Mouse (Mus musculus) kidney, embryonic 15.5 days (tissue): ENCODE measurements around the gene Ifi35. TPM values are rescaled to one million over a fixed set of nuclear protein-coding genes. Genes with fewer than 3 reads are reported as not detected.

Experiments used
- ATAC-seq: fragments of 200-750 bp; cut with Nextera tagmentation; replicated peaks from 2 replicates; pipeline ENCODE4 v1.8.0; 2017; ENCODE audit warnings: moderate TSS enrichment; ENCODE audit not compliant: low FRiP score
- H3K27ac ChIP-seq: fragments of 300-500 bp; sonication (generic); 2 replicates; pipeline ENCODE4 v1.5.1; 2015; ENCODE audit warnings: mild to moderate bottlenecking, inconsistent platforms
- H3K27me3 ChIP-seq: fragments of 300-500 bp; sonication (generic); 2 replicates; pipeline ENCODE4 v1.6.1; 2015; ENCODE audit warnings: inconsistent platforms
- H3K36me3 ChIP-seq: fragments of 300-500 bp; sonication (generic); 2 replicates; pipeline ENCODE4 v1.6.1; 2015; ENCODE audit warnings: inconsistent platforms
- H3K4me1 ChIP-seq: fragments of 300-500 bp; sonication (generic); 2 replicates; pipeline ENCODE4 v1.6.1; 2015; ENCODE audit warnings: inconsistent platforms
- H3K4me2 ChIP-seq: fragments of 300-500 bp; sonication (generic); 2 replicates; pipeline ENCODE4 v1.6.1; 2015; ENCODE audit warnings: moderate library complexity, mild to moderate bottlenecking, inconsistent platforms
- H3K4me3 ChIP-seq: fragments of 300-500 bp; sonication (generic); replicated peaks from 2 replicates; pipeline ENCODE4 v1.5.1; 2015; ENCODE audit warnings: mild to moderate bottlenecking, inconsistent platforms
- H3K9ac ChIP-seq: fragments of 300-500 bp; sonication (generic); 2 replicates; pipeline ENCODE4 v1.6.1; 2015; ENCODE audit warnings: mild to moderate bottlenecking, inconsistent platforms
- H3K9me3 ChIP-seq: fragments of 300-500 bp; sonication (generic); replicated peaks from 2 replicates; pipeline ENCODE4 v1.6.1; 2016; ENCODE audit warnings: inconsistent platforms
- WGBS: fragments of 180-500 bp; shearing (Covaris S2); methylation state at CpG from one replicate; pipeline ENCODE4 v1.1.7; 2015; ENCODE audit warnings: mixed read lengths; 5-methylcytosine and 5-hydroxymethylcytosine counted together
- polyA plus RNA-seq: library from polyadenylated mRNA; unstranded; fragments of >200 nt; fragmentation: Nextera tagmentation; extraction: Ambion mirVana; gene quantifications from 2 replicates; pipeline ENCODE4 v1.2.1, GENCODE M21; 2015

The Ifi35 gene
- polyA plus RNA-seq, 1 experiment from 2014 or later, result 18.8 TPM

DNA sequence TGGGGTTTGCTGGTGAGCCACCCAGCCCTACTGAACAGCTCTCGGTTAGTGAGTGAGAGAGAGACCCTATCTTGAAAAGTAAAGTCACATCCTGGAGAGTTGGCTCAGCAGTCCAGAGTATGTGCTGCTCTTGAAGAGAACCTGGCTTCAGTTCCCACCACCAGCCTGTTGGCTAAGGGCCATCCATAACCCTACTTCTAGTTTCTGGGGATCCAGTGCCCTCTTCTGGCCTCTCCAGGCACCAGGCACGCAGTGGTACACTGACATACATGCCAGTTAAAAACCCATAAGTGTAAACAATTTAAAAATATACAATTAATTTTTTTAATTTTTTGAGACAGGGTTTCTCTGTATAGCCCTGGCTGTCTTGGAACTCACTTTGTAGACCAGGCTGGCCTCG lies 2.2 kb downstream of the Ifi35 start:
- Histone ChIP-seq H3K4me3 (no peak overlapping the region), H3K36me3 (peaks cover 12% of the 10 kb centered on the region), H3K4me1 (peaks cover 34% of the 10 kb centered on the region), H3K27me3 (no peaks in the 10 kb centered on the region), H3K4me2 (no peak overlapping the region), H3K9me3 (no peaks in the 10 kb centered on the region), H3K27ac (no peak overlapping the region), H3K9ac (no peak overlapping the region)
- no peak for ATAC-seq
- WGBS, result 86% methylated on average over 3 of the region's 3 CpGs

DNA sequence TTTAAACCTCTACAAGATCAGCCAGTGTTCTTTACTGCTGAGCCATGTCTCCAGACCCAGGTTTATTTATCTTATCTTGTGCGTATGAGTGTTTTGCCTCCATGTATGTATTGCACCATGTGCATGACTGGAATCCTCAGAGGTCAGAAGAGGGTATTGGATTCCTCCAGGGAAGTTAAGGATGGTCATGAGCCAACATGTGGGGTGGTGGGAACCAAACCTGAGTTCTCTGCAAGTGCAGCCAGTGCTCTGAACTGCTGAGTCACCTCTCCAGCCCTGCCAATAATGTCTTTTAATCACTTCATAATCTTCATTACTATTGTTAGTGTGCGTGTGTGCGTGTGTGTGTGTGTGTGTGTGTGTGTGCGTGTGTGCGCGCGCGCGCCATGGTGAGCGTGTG lies 3.3 kb downstream of the Ifi35 start:
- Histone ChIP-seq H3K4me1 (peaks cover 37% of the 10 kb centered on the region), H3K9ac (no peak overlapping the region), H3K27me3 (no peaks in the 10 kb centered on the region), H3K27ac (no peak overlapping the region), H3K4me2 (no peak overlapping the region), H3K9me3 (no peaks in the 10 kb centered on the region), H3K36me3 (peaks cover 5% of the 10 kb centered on the region; the same call in 1 of the 2 replicates), H3K4me3 (no peak overlapping the region)
- ATAC-seq, result no peak
- 93% methylated on average over 10 of the region's 10 CpGs for WGBS

DNA sequence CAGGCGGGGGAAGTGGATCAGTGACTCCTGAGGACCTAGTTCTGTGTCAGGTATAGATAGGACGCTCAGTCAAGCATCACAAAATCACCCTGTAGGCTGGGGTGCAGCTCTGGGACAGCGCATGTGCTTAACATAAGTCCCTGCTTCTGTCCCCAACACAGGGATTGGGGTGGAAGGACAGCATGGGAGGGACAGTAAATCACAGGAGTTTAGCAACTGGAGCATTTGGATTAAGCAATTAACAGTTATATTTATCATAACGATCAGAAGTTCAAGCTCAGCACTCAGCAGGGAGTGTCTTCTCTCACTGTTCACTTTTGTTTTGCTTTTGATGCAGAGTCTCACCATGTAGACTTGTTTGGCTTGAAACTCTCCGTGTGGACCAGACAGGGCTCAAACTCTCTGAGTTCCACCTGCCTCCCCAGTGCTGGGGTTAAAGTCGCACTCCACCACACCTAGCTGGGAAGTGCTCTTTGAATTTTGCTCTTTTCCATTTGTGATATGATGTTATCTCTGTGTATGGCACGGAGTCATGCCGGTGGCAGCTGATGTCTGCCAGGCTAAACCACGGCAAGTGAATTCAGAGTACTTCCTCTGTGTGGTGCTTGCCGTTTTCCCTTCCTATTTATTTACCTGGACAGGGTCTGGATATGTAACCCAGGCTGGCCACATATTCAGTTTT lies 4.0 kb downstream of the Ifi35 start:
- WGBS, result 61% methylated on average over 10 of the region's 10 CpGs
- ATAC-seq, result no peak
- H3K9ac ChIP-seq, result no peak overlapping the region
- H3K4me3 ChIP-seq, result no peak overlapping the region
- H3K9me3 ChIP-seq, result no peaks in the 10 kb centered on the region
- H3K27ac ChIP-seq, result no peak overlapping the region
- no peak overlapping the region for H3K4me2 ChIP-seq
- peaks cover 37% of the 10 kb centered on the region for H3K4me1 ChIP-seq
- H3K36me3 ChIP-seq, result no peaks in the 10 kb centered on the region
- H3K27me3 ChIP-seq, result no peaks in the 10 kb centered on the region

DNA sequence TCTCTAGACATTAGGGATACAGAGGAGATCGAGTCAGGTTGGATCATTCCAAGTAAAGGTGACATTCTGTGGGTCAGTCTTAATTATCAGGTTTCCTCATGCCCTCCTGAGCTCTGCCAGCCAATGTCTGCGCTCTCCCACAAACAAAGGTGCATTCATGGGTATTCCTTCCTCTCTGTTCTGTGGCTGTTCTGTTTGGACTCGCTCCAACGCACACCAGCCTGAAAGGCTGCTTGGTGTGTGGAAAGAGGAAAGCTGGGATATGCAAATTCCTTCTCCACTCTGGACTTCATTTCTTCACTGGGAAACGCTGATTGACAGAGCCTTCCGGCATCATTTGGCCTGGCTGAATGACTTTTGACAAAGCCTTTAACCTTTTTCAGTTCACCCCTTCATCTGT lies 6.5 kb downstream of the Ifi35 start:
- H3K27ac ChIP-seq, result peak overlapping the region; percentile 52; the same call in 1 of the 2 replicates
- ATAC-seq, result peak; percentile 22; the same call in 1 of the 2 replicates
- H3K36me3 ChIP-seq, result peaks cover 23% of the 10 kb centered on the region
- H3K27me3 ChIP-seq, result no peaks in the 10 kb centered on the region
- no peaks in the 10 kb centered on the region for H3K9me3 ChIP-seq
- H3K4me3 ChIP-seq, result no peak overlapping the region
- peaks cover 29% of the 10 kb centered on the region for H3K4me1 ChIP-seq
- H3K9ac ChIP-seq, result no peak overlapping the region
- H3K4me2 ChIP-seq, result no peak overlapping the region
- WGBS, result 50% methylated on average over 6 of the region's 6 CpGs

DNA sequence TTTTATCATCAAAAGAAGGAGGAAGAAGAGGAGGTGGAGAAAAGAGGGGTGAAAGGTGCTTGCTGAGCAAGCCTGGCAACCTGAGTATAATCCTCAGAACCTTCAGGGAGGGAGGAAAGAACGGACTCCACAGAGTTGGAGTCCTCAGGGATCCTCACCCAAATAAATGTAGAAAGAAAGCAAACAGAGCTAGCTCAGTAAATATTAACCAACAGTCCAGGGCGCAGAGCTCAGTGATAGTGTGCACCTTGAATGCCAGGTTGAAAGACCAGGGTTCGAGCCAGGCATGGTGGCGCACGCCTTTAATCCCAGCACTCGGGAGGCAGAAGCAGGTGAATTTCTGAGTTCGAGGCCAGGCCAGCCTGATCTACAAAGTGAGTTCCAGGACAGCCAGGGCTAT lies 7.4 kb downstream of the Ifi35 start:
- Histone ChIP-seq H3K36me3 (peaks cover 32% of the 10 kb centered on the region), H3K27ac (no peak overlapping the region), H3K4me3 (no peak overlapping the region), H3K4me1 (peaks cover 37% of the 10 kb centered on the region), H3K9me3 (no peaks in the 10 kb centered on the region), H3K4me2 (no peak overlapping the region), H3K27me3 (no peaks in the 10 kb centered on the region), H3K9ac (no peak overlapping the region)
- WGBS, result 86% methylated on average over 7 of the region's 7 CpGs
- no peak for ATAC-seq

DNA sequence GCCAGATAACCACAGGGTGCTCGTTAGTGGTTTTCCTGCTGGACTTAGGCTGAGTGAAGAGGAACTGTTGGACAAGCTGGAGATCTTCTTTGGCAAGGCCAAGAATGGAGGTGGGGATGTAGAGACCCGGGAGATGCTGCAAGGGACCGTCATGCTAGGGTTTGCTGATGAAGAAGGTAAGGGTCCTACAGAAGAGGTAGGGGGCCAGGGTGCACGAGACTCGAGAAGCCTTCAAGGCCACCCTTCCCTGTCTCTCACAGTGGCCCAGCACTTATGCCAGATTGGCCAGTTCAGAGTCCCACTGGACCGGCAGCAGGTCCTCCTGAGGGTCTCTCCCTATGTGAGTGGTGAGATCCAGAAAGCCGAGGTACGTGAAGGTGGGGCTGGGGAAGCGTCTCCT lies 9.4 kb downstream of the Ifi35 start:
- H3K4me2 ChIP-seq, result no peak overlapping the region
- peaks cover 42% of the 10 kb centered on the region for H3K4me1 ChIP-seq
- no peaks in the 10 kb centered on the region for H3K27me3 ChIP-seq
- no peak overlapping the region for H3K9ac ChIP-seq
- H3K27ac ChIP-seq, result no peak overlapping the region
- peaks cover 51% of the 10 kb centered on the region for H3K36me3 ChIP-seq
- no peak overlapping the region for H3K4me3 ChIP-seq
- 95% methylated on average over 9 of the region's 9 CpGs for whole genome bisulfite sequencing
- no peaks in the 10 kb centered on the region for H3K9me3 ChIP-seq
- ATAC-seq, result 0 out of 2 replicates have a peak, but pooled peaks have one; percentile 19

DNA sequence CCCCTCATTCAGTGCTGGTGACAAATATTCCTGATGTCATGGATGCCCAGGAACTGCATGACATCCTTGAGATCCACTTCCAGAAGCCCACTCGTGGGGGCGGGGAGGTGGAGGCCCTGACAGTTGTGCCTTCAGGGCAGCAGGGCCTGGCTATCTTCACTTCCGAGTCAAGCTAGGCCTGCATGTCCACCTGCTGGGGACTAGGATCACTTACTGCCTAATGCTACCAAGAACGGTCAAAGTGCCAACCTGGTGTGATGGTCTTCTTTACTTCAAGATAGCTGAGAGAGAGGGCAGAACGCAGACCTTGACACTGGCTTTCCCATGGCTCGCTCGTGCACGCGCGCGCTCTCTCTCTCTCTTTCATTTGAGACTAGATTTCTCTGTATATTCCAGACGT lies 10.0 kb downstream of the Ifi35 start:
- Histone ChIP-seq H3K27me3 (no peaks in the 10 kb centered on the region), H3K27ac (no peak overlapping the region), H3K36me3 (peaks cover 52% of the 10 kb centered on the region), H3K9me3 (no peaks in the 10 kb centered on the region), H3K4me3 (no peak overlapping the region), H3K4me1 (peaks cover 48% of the 10 kb centered on the region), H3K9ac (no peak overlapping the region), H3K4me2 (no peak overlapping the region)
- no peak for ATAC-seq
- 81% methylated on average over 12 of the region's 12 CpGs for WGBS

DNA sequence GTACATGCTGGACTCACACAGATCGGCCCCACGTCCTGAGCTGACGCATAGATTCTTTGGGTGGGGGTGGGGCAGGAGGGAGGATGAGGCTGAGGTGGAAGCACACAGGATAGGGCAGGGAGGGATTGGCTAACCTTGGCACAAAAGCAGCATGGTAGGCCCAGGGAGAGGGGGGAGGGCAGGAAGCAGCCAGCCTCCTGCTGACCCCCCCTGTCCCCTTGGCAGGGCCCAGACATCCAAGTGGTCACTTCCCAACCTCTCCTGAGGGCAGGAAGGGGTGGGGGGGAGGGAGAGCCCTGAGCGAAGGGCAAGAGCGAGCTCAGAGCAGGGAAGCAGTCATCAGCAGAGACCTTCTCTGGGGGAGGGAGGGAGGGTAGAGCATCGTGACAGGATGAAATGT lies 11.5 kb downstream of the Ifi35 start:
- no peak; the same call in 1 of the 2 replicates for ATAC-seq
- 0 out of 2 replicates have a peak overlapping the region, but pooled peaks have one; percentile 21 for H3K9ac ChIP-seq
- H3K4me2 ChIP-seq, result no peak overlapping the region
- H3K27ac ChIP-seq, result no peak overlapping the region
- H3K27me3 ChIP-seq, result no peaks in the 10 kb centered on the region
- peaks cover 52% of the 10 kb centered on the region for H3K36me3 ChIP-seq
- peaks cover 55% of the 10 kb centered on the region for H3K4me1 ChIP-seq
- H3K9me3 ChIP-seq, result no peaks in the 10 kb centered on the region
- no peak overlapping the region for H3K4me3 ChIP-seq
- WGBS, result 17% methylated on average over 6 of the region's 6 CpGs

DNA sequence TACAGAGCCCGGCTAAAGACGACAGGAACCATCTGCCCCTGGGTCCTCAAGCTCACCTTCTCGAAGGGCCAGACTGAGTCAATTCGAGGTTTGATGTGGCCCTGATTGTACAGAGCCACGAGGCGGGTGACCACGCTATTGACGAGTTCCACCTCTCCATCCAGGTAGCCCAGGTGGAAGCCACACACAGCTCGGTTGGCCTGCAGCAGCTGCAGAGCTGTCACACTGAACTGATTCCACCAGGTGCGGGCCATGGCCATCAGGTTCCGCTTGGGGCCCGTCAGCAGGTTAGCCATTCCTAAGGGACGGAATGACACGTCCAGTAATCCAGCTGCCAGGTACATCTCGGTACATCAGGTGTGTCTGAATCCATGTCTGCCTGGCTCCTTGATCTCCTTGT lies 12.1 kb downstream of the Ifi35 start:
- ATAC-seq, result no peak
- no peaks in the 10 kb centered on the region for H3K9me3 ChIP-seq
- H3K4me3 ChIP-seq, result no peak overlapping the region
- no peak overlapping the region for H3K9ac ChIP-seq
- no peak overlapping the region for H3K27ac ChIP-seq
- H3K36me3 ChIP-seq, result peaks cover 52% of the 10 kb centered on the region
- H3K27me3 ChIP-seq, result no peaks in the 10 kb centered on the region
- 79% methylated on average over 15 of the region's 15 CpGs for WGBS
- H3K4me2 ChIP-seq, result no peak overlapping the region
- peaks cover 55% of the 10 kb centered on the region for H3K4me1 ChIP-seq

DNA sequence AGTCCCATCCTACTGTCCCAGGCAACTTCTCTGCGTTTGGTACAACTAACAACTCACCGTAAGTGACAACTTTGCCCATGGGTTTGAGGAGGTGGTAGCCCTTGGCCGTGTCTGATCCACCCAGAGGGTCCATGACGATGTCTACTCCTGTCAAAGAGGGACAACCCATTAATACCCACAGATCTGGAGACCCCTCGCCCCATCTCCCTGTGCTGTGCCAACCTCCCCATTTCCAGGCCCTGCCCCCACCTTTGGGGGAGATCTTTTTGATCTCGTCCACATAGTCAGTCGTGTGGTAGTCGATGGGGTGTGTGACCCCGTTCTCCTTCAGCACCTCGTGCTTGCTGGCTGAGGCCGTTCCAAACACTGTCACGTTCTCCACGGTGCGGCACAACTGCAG lies 13.9 kb downstream of the Ifi35 start:
- 74% methylated on average over 14 of the region's 14 CpGs for WGBS
- peaks cover 64% of the 10 kb centered on the region for H3K4me1 ChIP-seq

DNA sequence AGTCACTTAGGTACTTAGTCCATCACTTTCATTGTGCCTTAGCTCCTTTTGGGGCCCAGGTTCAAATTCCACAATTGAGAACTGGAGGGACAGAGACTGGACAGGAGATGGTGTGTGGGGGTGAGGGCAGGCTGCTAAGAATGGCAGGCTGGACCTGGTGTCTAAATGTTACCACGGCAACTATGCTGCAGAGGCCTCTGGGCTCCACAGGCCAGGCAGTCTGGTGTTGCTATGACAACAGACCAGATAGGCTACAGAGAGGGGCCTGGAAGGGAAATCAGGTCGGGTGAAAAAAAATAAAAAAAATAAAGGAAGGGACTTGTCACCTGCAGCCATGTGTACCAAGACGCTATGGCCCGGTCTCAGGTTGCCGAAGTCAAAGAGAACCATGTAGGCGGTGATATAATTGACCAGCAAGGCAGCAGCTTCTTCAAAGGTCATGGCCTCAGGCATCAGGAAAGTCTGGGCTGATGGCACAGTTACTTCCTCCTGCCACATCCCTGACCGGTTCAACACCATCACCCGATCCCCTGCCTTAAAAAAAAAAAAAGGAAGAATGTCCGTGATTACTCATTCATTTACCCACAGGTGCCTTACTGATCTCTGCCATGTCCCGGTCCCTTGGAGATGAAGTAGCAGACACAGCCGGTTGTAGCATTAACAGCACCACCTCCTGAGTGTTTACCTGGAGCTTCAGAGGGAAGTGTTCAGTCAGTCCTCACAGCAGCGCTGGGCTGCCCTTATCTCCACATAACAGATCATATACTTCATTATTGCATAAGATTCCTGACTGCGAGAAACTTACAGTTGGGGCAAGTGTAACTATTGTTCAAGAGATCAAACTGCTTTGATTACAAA lies 14.6 kb downstream of the Ifi35 start:
- Histone ChIP-seq H3K27ac (peak overlapping the region; percentile 29; the same call in 1 of the 2 replicates), H3K9ac (no peak overlapping the region), H3K9me3 (no peaks in the 10 kb centered on the region), H3K36me3 (peaks cover 47% of the 10 kb centered on the region), H3K27me3 (no peaks in the 10 kb centered on the region), H3K4me1 (peaks cover 71% of the 10 kb centered on the region), H3K4me3 (no peak overlapping the region), H3K4me2 (peak overlapping the region; percentile 98; the same call in 1 of the 2 replicates)
- 23% methylated on average over 13 of the region's 13 CpGs for WGBS
- no peak for ATAC-seq

More for the DNA sequence above, 13.9 kb downstream of the Ifi35 start:
- H3K9ac ChIP-seq, result no peak overlapping the region
- H3K4me3 ChIP-seq, result no peak overlapping the region
- H3K9me3 ChIP-seq, result no peaks in the 10 kb centered on the region
- no peak for ATAC-seq
- H3K27ac ChIP-seq, result peak overlapping the region; percentile 29; the same call in 1 of the 2 replicates
- peak overlapping the region; percentile 98; the same call in 1 of the 2 replicates for H3K4me2 ChIP-seq
- H3K36me3 ChIP-seq, result peaks cover 52% of the 10 kb centered on the region
- no peaks in the 10 kb centered on the region for H3K27me3 ChIP-seq
